Mouse (Mus musculus): ENCODE measurements around the gene Bri3. TPM values are rescaled to one million over a fixed set of nuclear protein-coding genes. Genes with fewer than 3 reads are reported as not detected.

Bri3 gene
- polyA plus RNA-seq, 1 experiment from 2014 or later: 118 TPM

- no peak overlapping the region for H3K9ac ChIP-seq (ENCODE audit: low read length)
- DNase-seq (ENCODE audit: low spot score) (no peak), ATAC-seq (replicated peaks; ENCODE audit: low FRiP score, low TSS enrichment, low read depth) (no peak)
- 0 out of 2 replicates have a peak, but pooled peaks cover under 1% of the 10 kb centered on the region for H3K4me1 ChIP-seq (replicated peaks; ENCODE audit: control insufficient read depth, insufficient read depth, low read length)
- no peak overlapping the region for H3K4me3 ChIP-seq (ENCODE audit: low read depth, low read length)
- no peak overlapping the region for H3K27ac ChIP-seq (ENCODE audit: low read depth)
- no peak overlapping the region for H3K4me2 ChIP-seq (ENCODE audit: low read length)
- no peaks in the 10 kb centered on the region for H3K36me3 ChIP-seq (ENCODE audit: control insufficient read depth, insufficient read depth, low read length)
- 73% methylated on average over 4 of the region's 4 CpGs for WGBS
- no peaks in the 10 kb centered on the region for H3K9me3 ChIP-seq (ENCODE audit: control insufficient read depth, low read length)
- H3K27me3 ChIP-seq (replicated peaks; ENCODE audit: control insufficient read depth, insufficient read depth, low read length): no peaks in the 10 kb centered on the region
These were observed 64.7 kb downstream of the Bri3 start for GRCm38 (mm10) chr5:144308929-144309328.

DNA sequence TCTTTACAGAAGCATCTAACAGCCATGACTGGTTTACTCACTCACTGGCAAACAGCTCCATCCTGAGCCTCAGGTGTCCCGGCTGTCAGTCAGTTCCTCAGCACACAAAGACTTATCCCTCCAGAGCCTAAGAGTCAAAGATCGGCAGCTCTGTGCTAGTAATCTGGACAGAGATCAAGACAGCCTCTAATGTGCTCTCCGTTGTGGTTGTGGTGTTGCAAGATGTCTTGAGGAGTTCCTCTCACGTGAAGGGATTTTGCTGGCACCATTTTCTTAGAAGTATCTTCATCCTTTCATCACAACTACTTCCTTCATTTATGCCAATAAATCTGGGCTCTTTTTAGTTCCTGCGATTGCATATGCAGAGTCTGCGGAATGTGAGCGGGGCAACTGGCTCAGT, 67.9 kb downstream of the Bri3 start:
- Histone ChIP-seq H3K4me1 (replicated peaks; ENCODE audit: control insufficient read depth, insufficient read depth, low read length) (0 out of 2 replicates have a peak, but pooled peaks cover 4% of the 10 kb centered on the region), H3K4me2 (ENCODE audit: low read length) (no peak overlapping the region), H3K27ac (ENCODE audit: low read depth) (no peak overlapping the region), H3K36me3 (ENCODE audit: control insufficient read depth, insufficient read depth, low read length) (no peaks in the 10 kb centered on the region), H3K4me3 (ENCODE audit: low read depth, low read length) (no peak overlapping the region), H3K9me3 (ENCODE audit: control insufficient read depth, low read length) (no peaks in the 10 kb centered on the region), H3K9ac (ENCODE audit: low read length) (no peak overlapping the region), H3K27me3 (replicated peaks; ENCODE audit: control insufficient read depth, insufficient read depth, low read length) (no peaks in the 10 kb centered on the region)
- DNase-seq (ENCODE audit: low spot score) (no peak), ATAC-seq (replicated peaks; ENCODE audit: low FRiP score, low TSS enrichment, low read depth) (no peak)
- WGBS: 76% methylated on average over 7 of the region's 7 CpGs

DNA sequence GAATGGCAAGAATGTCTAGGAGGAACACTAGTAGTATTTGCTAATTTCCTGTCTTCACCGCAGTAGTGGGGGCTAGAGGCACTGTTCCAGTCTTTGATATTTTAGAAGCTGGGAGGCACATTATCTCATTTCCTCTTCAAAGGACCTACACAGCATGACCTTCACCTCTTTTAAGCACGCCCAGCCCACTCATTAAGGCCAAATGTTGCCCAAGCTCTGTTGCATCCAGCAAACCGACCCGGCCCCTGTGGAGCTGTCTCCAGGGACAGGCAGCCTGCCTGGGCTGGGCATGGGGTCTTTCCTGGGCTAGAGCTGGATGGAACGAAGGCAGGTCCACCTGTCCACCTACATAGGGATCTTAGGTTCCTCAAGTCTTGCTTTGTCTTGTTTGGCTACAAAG, 69.1 kb downstream of the Bri3 start:
- Histone ChIP-seq H3K27me3 (replicated peaks; ENCODE audit: control insufficient read depth, insufficient read depth, low read length) (no peaks in the 10 kb centered on the region), H3K9ac (ENCODE audit: low read length) (no peak overlapping the region), H3K27ac (ENCODE audit: low read depth) (no peak overlapping the region), H3K36me3 (ENCODE audit: control insufficient read depth, insufficient read depth, low read length) (no peaks in the 10 kb centered on the region), H3K9me3 (ENCODE audit: control insufficient read depth, low read length) (no peaks in the 10 kb centered on the region), H3K4me2 (ENCODE audit: low read length) (no peak overlapping the region), H3K4me3 (ENCODE audit: low read depth, low read length) (no peak overlapping the region), H3K4me1 (replicated peaks; ENCODE audit: control insufficient read depth, insufficient read depth, low read length) (0 out of 2 replicates have a peak, but pooled peaks cover 4% of the 10 kb centered on the region)
- DNase-seq (ENCODE audit: low spot score) (no peak), ATAC-seq (replicated peaks; ENCODE audit: low FRiP score, low TSS enrichment, low read depth) (no peak)
- 26% methylated on average over 5 of the region's 5 CpGs for WGBS

GRCm38 (mm10) chr5:144314731-144315494, 70.7 kb downstream of the Bri3 start:
- no peaks in the 10 kb centered on the region for H3K36me3 ChIP-seq (ENCODE audit: control insufficient read depth, insufficient read depth, low read length)
- DNase-seq (ENCODE audit: low spot score) (no peak), ATAC-seq (replicated peaks; ENCODE audit: low FRiP score, low TSS enrichment, low read depth) (no peak)
- H3K9ac ChIP-seq (ENCODE audit: low read length): no peak overlapping the region
- no peak overlapping the region for H3K4me3 ChIP-seq (ENCODE audit: low read depth, low read length)
- H3K4me1 ChIP-seq (replicated peaks; ENCODE audit: control insufficient read depth, insufficient read depth, low read length): 0 out of 2 replicates have a peak, but pooled peaks cover 4% of the 10 kb centered on the region
- 58% methylated on average over 12 of the region's 12 CpGs for WGBS
- H3K4me2 ChIP-seq (ENCODE audit: low read length): no peak overlapping the region
- H3K27ac ChIP-seq (ENCODE audit: low read depth): no peak overlapping the region
- no peaks in the 10 kb centered on the region for H3K9me3 ChIP-seq (ENCODE audit: control insufficient read depth, low read length)
- H3K27me3 ChIP-seq (replicated peaks; ENCODE audit: control insufficient read depth, insufficient read depth, low read length): no peaks in the 10 kb centered on the region

GRCm38 (mm10) chr5:144316442-144316841, 72.2 kb downstream of the Bri3 start:
- H3K4me1 ChIP-seq (replicated peaks; ENCODE audit: control insufficient read depth, insufficient read depth, low read length): peaks cover 4% of the 10 kb centered on the region; the same call in 1 of the 2 replicates
- no peak for ATAC-seq (replicated peaks; ENCODE audit: low FRiP score, low TSS enrichment, low read depth)
- WGBS: 69% methylated on average over 3 of the region's 3 CpGs
- no peak overlapping the region for H3K9ac ChIP-seq (ENCODE audit: low read length)
- H3K27ac ChIP-seq (ENCODE audit: low read depth): no peak overlapping the region
- no peak overlapping the region for H3K4me2 ChIP-seq (ENCODE audit: low read length)
- no peaks in the 10 kb centered on the region for H3K36me3 ChIP-seq (ENCODE audit: control insufficient read depth, insufficient read depth, low read length)
- no peaks in the 10 kb centered on the region for H3K9me3 ChIP-seq (ENCODE audit: control insufficient read depth, low read length)
- H3K27me3 ChIP-seq (replicated peaks; ENCODE audit: control insufficient read depth, insufficient read depth, low read length): no peaks in the 10 kb centered on the region
- no peak for DNase-seq (ENCODE audit: low spot score)
- no peak overlapping the region for H3K4me3 ChIP-seq (ENCODE audit: low read depth, low read length)

DNA sequence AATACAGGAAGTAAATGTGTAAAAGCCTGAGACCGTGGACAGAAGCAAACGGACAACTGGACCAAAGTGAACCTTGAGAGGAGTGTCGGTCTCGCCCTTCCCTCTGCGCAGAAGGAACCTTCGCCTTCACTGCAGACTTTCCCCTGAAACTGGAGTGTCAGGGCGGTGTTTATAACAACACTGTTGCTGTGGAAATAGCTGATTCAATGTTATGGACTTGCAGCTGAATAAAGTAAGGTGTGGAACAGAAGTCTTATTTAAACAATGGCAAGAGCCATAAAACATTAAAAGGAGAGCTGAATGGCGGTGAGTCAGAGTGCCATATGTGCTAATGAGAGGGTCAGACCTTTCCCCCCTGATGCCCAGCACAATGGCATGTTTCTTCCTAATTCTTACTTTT, 73.2 kb downstream of the Bri3 start:
- no peak overlapping the region for H3K4me3 ChIP-seq (ENCODE audit: low read depth, low read length)
- 71% methylated on average over 8 of the region's 8 CpGs for WGBS
- H3K4me1 ChIP-seq (replicated peaks; ENCODE audit: control insufficient read depth, insufficient read depth, low read length): peaks cover 4% of the 10 kb centered on the region; the same call in 1 of the 2 replicates
- no peaks in the 10 kb centered on the region for H3K36me3 ChIP-seq (ENCODE audit: control insufficient read depth, insufficient read depth, low read length)
- H3K9ac ChIP-seq (ENCODE audit: low read length): no peak overlapping the region
- 0 out of 2 replicates have a peak overlapping the region, but pooled peaks have one; percentile 4 for H3K4me2 ChIP-seq (ENCODE audit: low read length)
- no peaks in the 10 kb centered on the region for H3K27me3 ChIP-seq (replicated peaks; ENCODE audit: control insufficient read depth, insufficient read depth, low read length)
- peak overlapping the region; percentile 52 for H3K27ac ChIP-seq (ENCODE audit: low read depth)
- ATAC-seq (replicated peaks; ENCODE audit: low FRiP score, low TSS enrichment, low read depth) (peak; percentile 75), DNase-seq (ENCODE audit: low spot score) (no peak)
- no peaks in the 10 kb centered on the region for H3K9me3 ChIP-seq (ENCODE audit: control insufficient read depth, low read length)

DNA sequence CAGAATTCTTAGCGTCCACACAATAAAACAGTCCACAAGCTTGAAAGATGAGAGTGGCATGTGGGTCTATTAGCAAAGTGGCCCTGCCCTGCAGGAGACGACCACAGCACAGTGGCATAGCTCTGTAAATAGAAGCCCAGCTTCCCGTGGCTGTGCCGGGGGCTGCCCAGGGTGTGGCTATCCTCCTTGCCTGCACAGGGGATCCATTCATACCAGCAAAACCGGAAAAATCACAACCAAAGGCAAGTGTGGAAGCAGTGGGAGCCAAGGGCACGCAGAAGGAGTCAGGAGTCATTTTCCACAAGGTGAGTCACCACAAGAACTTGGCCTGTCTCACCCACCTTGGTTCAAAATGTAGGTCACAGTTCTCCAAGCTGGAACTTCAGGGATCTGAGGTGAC, 74.0 kb downstream of the Bri3 start:
- H3K27me3 ChIP-seq (replicated peaks; ENCODE audit: control insufficient read depth, insufficient read depth, low read length): no peaks in the 10 kb centered on the region
- H3K27ac ChIP-seq (ENCODE audit: low read depth): peak overlapping the region; percentile 48
- DNase-seq (ENCODE audit: low spot score) (no peak), ATAC-seq (replicated peaks; ENCODE audit: low FRiP score, low TSS enrichment, low read depth) (no peak; the same call in 1 of the 2 replicates)
- H3K4me1 ChIP-seq (replicated peaks; ENCODE audit: control insufficient read depth, insufficient read depth, low read length): peaks cover 4% of the 10 kb centered on the region; the same call in 1 of the 2 replicates
- H3K9me3 ChIP-seq (ENCODE audit: control insufficient read depth, low read length): no peaks in the 10 kb centered on the region
- no peak overlapping the region for H3K4me2 ChIP-seq (ENCODE audit: low read length)
- no peak overlapping the region for H3K9ac ChIP-seq (ENCODE audit: low read length)
- no peaks in the 10 kb centered on the region for H3K36me3 ChIP-seq (ENCODE audit: control insufficient read depth, insufficient read depth, low read length)
- WGBS: 41% methylated on average over 6 of the region's 6 CpGs
- no peak overlapping the region for H3K4me3 ChIP-seq (ENCODE audit: low read depth, low read length)

- H3K9ac ChIP-seq (ENCODE audit: low read length): no peak overlapping the region
- no peak overlapping the region for H3K4me2 ChIP-seq (ENCODE audit: low read length)
- WGBS: 30% methylated on average over 7 of the region's 7 CpGs
- no peaks in the 10 kb centered on the region for H3K27me3 ChIP-seq (replicated peaks; ENCODE audit: control insufficient read depth, insufficient read depth, low read length)
- no peaks in the 10 kb centered on the region for H3K9me3 ChIP-seq (ENCODE audit: control insufficient read depth, low read length)
- no peaks in the 10 kb centered on the region for H3K36me3 ChIP-seq (ENCODE audit: control insufficient read depth, insufficient read depth, low read length)
- ATAC-seq (replicated peaks; ENCODE audit: low FRiP score, low TSS enrichment, low read depth) (peak; percentile 45; the same call in 1 of the 2 replicates), DNase-seq (ENCODE audit: low spot score) (no peak)
- H3K27ac ChIP-seq (ENCODE audit: low read depth): peak overlapping the region; percentile 12; the same call in 1 of the 2 replicates
- no peak overlapping the region for H3K4me3 ChIP-seq (ENCODE audit: low read depth, low read length)
- no peaks in the 10 kb centered on the region; the same call in 1 of the 2 replicates for H3K4me1 ChIP-seq (replicated peaks; ENCODE audit: control insufficient read depth, insufficient read depth, low read length)
These were observed 77.4 kb downstream of the Bri3 start for GRCm38 (mm10) chr5:144321681-144322080.

GRCm38 (mm10) chr5:144322717-144323116, 78.5 kb downstream of the Bri3 start:
- Histone ChIP-seq H3K9ac (ENCODE audit: low read length) (no peak overlapping the region), H3K27ac (ENCODE audit: low read depth) (no peak overlapping the region), H3K4me1 (replicated peaks; ENCODE audit: control insufficient read depth, insufficient read depth, low read length) (no peaks in the 10 kb centered on the region; the same call in 1 of the 2 replicates), H3K9me3 (ENCODE audit: control insufficient read depth, low read length) (no peaks in the 10 kb centered on the region), H3K27me3 (replicated peaks; ENCODE audit: control insufficient read depth, insufficient read depth, low read length) (no peaks in the 10 kb centered on the region), H3K4me3 (ENCODE audit: low read depth, low read length) (no peak overlapping the region), H3K36me3 (ENCODE audit: control insufficient read depth, insufficient read depth, low read length) (no peaks in the 10 kb centered on the region), H3K4me2 (ENCODE audit: low read length) (no peak overlapping the region)
- 65% methylated on average over 3 of the region's 3 CpGs for WGBS
- DNase-seq (ENCODE audit: low spot score) (no peak), ATAC-seq (replicated peaks; ENCODE audit: low FRiP score, low TSS enrichment, low read depth) (no peak)

Measured in intestine, embryonic 14.5 days (tissue).